Mouse (Mus musculus) gastrocnemius, adult 18-20 months (tissue): ENCODE measurements at regions not wholly inside any gene's neighbourhood (a gene's known extent, or its start where the extent isn't known, plus 50 kb on each side); places are given as distances from the start of the nearest gene placed in this dataset.

Source experiments
- DNase-seq: peaks from one replicate; pipeline ENCODE4 v3.0.0; 2021; ENCODE audit warnings: low spot score

DNA sequence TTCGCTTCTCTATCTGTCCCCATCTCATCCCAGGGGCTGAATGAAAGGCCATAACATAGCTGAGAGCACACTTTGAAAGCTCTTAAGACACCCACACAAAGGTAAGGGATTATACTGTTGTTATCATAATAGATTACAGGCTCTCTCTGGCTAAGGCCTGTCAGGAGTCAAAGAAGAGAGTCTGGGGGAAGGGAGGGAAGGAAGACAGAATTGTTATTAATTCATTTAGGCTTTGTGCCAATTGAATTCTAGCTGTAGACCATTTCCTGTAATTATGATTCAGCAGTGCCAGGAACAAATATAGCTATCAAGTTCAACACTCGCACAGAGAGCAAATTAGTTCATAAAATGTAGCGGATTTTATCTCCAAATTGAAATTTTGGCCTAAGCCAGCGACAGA lies 369.3 kb upstream of the Gm10306 start:
- DNase-seq, result no peak

DNA sequence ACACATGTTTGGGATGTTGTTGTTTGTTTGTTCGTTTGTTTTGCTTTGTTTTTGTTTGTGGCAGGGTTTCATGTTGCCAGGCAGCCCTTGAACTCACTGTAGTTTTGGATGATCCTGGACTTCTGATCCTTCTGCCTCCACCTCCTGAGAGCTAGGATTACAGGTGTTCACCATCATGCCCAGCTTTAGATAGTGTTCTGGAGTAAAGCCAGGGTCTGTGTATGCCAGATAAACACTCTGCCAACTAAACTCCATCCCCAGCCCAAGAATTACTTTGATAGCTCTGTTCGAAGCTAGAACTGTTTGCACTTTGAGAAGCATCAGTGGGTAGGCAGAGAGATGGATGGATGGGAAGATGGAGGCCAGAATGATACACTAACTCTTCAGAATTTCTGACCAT lies 368.0 kb upstream of the Gm10306 start:
- DNase-seq, result no peak

DNA sequence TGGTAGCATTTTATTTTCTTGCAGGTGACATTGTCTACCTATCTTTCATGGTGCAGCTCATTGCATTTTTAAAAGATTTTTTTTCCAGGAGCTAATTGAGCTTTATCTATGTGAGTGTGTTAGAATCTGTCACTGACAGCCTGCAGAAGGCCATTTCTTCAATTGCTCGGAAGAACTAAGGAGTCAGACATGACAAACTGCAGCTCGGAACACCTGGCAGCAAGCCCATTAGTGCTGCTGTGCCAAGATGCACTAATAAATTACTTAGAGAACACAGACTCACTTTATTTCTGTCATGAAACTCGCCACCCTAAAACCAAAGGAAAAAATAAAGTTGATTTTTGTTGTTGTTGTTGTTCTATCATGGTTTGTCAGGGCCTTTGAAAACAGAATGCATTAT lies 367.5 kb upstream of the Gm10306 start:
- no peak for DNase-seq

DNA sequence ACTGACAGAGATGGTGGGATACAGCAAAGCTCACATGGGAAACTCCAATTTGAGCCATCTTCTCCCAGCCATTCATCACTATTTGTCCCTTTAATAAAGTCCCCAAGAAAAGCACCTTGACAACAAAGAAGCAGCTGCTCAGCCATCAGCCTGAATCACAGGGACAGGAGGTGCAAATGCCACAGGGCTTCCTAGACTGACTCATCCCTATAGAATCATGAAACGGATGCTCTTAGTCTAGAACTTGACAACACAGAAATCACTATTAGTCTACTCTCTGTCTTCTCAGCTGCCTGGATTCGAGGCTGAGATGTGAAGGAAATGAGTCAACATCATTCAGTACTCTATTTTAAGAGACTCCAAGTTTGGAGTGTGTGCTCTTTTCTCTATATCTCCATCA lies 365.4 kb upstream of the Gm10306 start:
- no peak for DNase-seq

DNA sequence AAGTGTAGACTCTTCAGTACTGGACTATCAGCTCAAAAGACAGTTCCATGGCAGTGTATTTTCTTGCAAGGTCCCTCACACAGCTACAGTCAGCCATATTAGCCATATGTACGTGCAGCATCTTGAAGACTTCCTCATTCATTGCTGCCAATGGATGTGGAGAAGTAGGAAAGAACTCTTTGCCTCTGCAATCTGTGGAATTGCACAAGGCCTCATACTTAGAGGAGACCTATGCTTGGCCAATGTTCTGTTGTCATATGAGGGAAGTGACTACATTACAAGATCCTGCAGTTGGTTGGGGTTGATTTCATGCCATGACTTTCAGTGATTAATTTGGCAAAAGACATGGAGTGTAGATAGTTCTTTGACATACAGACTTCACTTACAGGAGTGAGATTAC lies 340.1 kb upstream of the Gm10306 start:
- no peak for DNase-seq

DNA sequence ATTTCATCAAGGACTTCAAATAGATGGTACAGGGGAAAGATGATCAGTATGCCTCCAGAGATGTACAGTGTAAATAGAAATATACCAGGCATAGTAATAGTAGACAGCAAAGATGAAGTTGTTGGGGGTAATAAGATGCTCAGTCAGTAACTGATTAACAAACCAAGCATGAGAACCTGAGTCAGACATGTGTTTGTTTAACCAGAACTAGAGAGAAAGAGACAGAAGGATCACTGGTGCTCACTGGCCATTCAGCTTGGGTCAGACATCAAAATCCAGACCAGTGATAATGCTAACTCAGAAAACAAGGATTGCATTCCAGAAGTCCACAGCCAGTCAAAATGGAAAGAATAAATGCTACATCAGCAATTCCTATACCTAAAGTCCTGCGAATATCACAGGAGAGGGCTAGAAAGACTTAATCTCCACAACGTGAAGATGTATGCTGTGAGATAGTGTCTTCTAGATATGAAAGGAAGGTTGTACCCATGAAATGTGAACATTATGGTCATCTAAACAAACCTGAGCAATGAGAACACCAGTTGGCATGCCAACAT lies 320.6 kb upstream of the Gm10306 start:
- DNase-seq, result no peak

DNA sequence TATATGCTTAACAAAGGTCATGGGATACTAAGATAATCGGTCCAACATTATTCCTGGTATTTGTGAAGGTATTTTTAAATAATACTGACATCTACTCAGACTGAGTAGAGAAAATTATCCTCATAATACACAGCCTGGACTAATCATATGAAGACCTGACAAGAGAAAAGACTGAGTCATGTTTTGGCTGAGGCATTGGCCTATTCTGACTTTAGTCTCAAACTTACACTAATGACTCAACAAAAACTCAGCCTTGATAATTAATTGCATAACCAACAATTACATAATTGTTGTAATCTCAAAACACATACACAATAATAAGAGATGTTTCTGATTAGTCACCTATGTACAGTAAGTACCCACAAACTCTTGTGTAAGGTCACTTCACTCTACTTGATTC lies 300.3 kb upstream of the Gm10306 start:
- DNase-seq, result no peak

DNA sequence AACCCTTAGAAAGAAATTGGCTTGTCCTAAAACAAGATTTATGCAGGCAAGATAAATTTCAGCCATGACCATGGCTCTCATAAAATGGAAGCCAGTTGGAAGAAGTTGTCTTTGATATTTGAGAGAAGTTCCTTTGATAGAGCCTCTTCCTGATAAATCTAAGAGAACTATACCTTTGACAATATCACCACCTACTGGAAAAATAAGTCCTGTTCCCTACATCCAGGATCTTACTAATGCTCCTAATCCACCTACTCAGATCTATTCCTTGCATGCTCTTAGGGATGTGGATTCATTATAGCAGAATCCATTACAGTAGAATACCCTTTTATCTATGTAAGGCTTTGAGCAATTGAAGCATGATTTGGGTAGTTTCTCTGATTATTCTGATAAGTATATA lies 295.2 kb upstream of the Gm10306 start:
- no peak for DNase-seq

DNA sequence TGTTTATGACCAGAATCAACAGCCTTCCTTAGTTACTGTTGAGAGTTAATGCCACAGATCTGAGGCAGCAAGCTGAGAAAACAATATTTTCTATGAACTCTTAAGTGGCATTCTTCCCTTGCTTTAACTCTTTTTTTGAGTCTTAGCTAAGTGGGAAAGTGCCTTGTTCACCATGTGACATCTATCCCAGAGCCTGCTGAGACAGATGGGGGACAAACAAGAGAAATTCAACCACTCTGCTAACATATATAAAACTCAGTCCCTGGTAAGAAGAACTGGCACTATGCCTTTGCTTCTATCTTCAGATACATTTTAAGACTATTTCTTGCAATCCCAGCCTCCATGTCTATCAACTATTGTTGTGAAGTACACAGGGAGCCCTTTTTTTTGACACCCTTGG lies 274.6 kb upstream of the Gm10306 start:
- no peak for DNase-seq

DNA sequence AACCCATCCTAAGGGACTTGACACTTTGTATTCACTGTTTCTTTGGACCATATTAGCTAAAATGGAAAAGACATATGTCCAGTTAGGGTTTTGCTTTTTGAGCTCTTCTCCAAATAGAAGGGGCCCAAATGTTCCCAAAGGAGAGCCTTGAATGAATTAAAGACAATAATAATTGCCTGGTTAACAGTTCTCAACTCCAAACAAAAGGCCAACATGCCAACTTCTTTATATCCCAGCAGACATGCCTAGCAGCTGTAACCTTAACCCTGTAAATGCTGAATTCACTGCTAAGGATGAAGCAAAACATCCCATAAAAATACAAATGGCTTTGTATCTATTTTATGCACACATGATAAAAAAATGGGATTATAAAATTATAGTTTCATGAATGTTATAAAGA lies 264.2 kb upstream of the Gm10306 start:
- DNase-seq, result no peak

DNA sequence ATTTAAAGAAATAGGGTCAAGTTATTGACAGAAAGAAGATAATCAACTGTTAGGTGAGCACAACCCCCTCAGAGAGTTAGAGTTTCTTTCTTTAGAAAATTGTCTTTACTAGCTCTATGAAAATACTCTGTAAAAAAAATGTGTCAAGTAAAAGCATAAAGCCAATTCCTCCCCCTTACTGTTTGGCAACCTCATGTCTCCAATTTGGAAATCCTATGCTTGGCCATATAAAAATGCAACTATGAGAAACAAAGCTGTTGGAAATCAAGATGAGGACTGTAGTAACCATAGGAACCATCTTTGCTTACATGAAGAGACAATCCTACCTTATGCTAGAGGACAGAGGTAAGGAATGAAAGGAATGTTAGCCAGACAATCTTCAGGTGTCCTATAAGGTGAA lies 239.0 kb upstream of the Gm10306 start:
- no peak for DNase-seq

DNA sequence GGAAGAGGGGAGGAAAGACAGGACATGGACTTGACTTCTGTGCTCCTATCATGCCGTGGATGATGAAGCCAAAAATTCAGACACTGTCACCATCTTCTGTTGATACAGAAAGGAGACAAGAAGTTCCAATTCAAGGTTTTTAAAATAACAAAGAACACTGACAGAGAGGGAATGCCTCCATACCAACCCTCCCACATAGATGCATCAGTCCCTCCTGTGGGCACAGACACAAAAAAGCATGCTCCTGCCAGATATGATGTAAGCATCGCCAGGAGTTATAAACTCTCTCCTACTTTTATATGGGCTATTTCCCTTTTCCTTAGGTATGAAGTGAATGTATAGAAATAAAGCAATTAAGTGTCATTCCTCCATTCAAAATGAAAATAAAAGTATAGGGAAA lies 229.6 kb upstream of the Gm10306 start:
- DNase-seq, result no peak

DNA sequence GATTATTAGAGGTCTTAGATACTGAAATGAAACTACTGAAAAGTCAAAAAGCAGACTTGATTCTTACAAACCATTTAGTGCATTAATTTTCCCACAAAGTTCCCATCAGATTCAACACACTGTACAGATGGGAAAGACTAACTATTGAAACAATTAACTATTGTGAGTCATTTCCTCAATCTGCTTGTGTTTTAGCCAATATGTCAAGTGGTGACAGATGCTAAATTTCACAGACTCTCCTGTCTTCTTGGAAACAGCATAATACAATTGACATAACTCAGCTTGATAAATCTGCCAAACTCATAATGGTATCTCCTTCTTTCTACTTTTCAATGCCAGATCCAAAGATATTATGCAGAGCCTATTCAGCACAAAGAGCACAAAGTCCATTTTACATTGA lies 213.0 kb upstream of the Gm10306 start:
- no peak for DNase-seq

DNA sequence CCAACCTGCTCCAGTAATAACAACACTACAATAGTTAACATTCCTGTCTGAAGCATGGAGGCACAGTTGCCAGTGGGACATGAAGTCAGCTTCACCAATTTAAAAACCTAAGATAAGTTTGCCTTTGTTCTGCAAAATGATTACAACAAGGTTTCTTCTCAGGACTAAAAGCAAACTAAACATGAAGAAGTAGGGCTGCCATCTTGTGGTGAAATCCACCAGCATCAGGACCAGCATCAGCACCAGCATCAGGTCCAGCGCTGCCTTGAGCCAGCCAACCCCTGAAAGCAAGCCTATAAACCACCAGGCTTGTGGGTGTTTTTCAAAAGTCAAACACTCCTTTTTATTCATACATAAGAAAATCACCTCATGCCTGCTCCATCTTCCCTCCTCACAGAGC lies 207.1 kb upstream of the Gm10306 start:
- no peak for DNase-seq

DNA sequence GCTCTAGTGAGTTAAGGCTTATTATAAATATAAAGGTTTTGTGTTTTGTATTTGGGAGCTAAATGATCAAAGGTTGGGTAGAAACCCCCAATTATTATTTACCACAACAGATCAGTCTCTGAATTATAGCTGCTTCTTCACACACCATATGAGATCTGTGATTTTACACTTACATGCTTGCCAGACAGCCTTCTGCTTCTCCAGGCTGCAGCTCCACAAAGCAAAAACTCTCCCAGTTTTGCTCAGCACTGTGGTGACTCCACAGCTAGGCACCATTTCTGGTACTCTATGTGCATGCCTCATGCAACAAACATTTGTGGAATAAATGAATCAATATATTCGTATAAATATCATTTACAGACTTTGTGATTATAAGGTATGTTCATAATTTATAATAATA lies 199.4 kb upstream of the Gm10306 start:
- no peak for DNase-seq

DNA sequence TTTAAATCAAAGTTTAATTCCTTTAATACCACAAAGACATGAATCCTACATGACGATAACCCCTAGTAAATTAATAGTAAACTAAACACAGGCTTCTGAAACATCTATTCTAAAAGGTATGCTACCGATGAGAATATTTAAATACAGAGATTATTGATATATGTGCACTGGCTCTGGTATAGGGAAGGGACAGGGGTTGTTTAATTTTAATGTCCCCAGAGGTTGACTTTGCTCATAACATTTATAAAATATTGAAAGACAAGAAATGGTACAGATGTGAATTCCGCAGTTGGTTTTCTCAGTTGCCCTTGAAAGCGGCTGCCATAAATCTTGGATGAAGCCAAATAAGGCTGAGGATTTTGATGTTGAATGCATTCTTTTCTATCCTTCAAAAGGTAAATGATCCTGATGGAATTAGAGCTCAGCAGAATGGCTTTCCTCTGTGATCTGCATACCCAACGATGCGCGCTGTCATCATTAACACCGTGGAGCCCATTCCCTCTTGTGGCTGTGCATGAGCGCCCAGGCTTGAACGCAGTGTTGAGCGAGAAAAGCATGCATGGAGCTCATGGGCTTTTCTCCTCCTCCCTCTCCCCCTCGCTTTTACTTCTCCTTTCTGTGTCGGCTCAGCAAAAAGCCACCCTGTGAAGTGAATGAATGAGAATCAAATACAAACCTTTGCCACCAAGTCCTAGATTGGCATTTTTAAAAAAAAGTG lies 195.4 kb upstream of the Gm10306 start:
- DNase-seq, result no peak

DNA sequence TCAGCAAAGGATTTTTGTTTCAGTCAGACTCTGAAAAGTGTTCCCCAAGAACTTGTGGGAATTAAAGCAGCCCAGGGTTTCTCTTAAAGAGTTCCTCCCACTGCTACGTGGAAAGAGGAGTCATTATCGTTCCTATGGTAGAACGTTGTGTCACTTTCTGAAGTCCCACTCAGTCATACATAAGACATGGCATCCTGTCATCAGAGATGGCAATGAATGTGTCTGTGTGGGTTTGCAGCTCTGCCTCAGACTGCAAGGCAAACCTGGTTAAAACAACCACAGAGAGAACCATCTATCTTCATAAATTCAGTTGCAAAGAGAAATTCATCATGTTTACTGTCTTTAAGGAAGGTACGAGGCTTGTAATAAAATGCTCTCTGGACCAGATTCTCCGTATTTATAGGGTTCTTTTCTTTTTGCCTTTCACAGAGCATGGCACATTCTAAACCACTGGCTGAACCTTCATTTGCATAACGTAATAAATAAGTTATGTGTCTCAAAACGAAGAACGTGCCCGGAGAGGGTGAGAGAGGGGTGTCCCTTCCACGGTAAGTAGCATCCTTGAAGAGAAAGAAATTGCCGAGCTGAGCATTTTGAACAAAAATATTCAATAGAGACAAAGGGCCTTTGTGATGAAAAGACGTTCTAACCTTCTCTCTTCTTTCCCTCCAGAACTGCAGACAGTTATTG lies 194.7 kb upstream of the Gm10306 start:
- DNase-seq, result no peak

DNA sequence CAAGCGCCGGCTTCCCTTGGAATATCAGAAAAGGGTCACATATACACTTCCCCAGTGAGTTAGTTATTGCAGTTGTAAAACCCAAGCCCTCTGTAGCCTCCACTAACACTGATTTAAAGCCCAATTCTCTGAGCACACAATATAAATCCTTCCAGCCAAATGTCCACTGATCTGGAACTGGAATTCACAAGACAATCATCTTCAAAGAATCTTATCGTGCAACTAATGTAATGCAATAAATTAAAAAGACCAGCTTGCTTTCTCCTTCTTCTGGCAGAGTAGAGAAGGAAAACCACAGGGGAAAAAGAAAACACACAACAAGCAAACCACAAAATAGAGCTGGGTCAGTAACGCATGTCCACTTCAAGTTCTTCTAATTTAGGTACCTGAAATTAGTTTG lies 191.0 kb upstream of the Gm10306 start:
- DNase-seq, result no peak

DNA sequence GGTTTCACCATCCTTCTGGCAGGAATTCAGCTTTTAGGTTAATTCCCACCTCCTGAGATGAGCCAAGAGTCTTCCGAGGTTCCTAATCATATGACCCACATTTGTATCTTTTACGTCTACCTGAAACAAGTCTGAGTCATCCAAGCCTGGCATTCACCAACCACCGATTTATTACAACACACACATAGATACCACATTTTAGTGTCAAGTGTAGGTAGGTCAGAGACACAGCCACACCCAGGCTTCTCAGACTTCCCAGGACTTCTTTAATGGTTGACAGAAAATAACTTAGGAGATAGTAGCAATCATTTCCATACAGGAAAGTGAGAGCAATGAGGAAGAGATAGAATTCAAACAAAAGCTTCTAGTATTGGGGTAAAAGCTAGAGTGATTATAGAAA lies 189.2 kb upstream of the Gm10306 start:
- DNase-seq, result no peak

DNA sequence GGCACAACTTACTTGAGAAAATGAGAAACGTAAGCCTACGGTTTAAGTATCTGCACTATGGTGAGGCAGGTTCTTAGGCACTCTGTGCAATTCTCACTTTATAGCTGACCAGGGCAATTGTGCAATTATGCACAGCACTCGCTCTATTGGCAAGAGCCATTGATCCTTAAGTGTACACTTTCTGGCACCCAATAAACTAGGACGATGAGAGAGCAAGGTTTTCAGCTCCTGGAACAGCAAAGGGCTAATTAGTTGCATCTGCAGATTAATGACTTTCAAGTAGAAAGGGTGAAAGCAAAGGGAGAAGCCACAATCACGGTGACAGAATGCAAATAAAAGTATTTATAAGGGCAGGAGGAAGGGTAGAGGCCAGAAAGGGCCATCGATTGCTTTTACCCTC lies 185.4 kb upstream of the Gm10306 start:
- no peak for DNase-seq

DNA sequence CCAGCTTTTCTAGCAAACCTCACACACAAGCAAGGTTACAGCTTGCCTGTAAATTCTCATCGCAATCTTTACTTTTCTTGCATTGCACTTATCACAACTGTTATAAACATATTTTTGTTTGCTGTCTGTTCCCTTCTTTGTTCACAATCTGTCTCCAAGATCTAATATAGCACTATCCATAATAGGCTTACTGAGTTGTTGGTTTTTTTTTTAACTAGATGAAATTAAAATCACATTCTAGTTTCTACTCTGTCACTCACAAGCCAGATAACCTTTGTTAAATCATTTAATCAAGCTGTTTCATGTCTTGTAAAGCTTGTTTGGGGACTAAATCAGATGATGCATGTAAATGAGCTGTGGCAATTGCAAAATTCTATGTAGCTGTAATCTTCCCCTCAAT lies 180.1 kb upstream of the Gm10306 start:
- no peak for DNase-seq

DNA sequence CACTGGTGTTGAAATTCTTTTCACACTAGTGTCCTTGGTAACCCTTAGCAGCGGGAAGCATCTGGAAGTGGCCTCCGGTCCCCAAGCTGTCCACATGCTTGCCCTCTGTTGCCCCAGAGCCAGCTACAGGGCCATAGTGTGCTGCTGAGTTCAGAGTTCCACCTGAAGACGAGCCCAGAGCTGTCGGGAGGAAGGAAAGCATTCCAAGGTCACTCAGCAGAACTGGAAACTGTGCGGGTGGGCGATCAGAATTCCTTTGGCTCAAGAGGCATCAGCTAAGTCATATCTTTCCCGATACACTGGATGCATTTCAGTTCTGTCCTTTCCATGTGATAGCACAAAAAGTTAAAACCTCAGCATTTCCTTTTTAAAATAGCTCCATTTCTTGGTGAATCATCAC lies 170.6 kb upstream of the Gm10306 start:
- DNase-seq, result no peak

DNA sequence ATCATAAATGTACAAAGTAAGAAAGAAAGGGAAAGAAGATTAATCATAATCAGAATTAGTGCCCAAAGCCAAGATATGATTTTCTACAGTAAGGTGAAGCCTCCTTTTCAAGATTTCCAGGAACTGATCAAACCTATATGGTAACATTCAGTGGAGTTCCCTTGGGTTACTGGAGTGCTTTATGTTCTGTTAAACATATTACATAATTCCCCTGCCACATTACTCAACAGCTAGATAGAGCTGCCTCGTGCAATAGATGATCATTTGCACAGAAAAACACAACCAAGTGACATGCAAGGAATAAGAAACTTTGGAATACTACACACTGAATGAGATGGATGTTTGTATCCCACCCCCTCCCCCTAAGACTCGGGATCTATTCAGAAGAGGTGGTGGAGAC lies 168.0 kb upstream of the Gm10306 start:
- DNase-seq, result no peak
